Mouse (Mus musculus): Measurements from ENCODE around the gene Tbx1.
A peak's percentile ranks its signal among the peaks of the same experiment; 100 is the strongest.

Gene Tbx1

DNA sequence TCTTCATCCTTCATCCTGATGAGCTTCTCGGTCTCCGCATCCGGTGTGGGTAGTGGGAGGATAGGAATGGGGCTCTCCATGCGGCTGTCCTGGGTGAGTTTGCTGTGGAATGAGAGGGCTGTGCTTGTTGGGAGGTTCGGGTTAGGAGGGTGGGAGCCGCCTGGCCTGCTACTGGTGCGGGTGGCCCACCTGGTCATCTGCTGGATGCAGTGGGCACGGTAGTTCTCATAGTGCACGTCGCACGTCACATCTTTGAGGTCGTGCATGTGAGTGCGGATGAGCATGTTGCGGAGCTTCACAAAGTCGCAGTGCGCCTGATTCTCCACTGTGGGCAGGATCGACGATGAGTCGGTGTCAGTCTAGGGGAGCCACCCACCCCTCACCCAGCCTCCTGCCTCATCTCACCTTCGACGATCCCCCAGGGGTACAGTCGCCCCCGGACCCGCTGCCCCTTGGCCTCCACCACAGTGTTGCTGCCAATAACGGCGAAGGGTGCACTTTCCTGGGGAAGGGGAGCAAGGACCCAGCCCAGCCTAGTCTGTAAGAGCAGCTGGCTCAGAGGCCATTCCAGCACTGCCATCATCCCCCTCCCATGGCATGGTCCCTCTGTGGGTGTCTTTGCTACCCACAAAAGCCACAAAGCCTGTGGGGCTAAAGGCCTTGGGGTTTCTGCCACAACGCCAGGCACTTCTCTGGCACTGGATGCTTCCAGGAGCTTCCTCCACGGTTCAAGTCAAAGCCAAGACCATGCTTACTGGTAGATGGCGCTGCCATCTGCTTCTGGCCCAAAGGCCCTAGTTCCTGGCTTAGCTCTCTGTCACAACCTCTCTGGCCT is 32.7 kb upstream of the Tbx1 start:
- DNase-seq (ENCODE audit: low spot score), result no peak

DNA sequence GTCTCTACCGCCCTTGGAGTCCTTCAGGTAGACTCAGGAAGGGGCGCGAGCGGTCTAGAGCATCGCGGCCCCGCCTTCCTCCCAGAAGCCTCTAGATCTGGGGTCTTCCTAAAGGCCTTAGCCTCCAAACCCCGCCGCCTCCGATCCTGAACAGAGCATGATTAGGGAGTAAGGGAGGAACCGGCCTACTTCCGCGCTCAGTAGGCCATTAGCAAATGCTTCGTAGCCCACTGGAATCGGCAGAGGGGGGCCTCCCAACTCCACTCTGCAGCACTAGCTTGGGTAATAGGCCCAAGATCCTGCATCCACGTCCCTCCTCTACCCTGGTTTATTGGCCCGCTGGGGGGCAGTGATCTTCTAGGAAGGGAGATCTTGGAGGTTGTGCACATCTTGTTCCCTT is 31.5 kb upstream of the Tbx1 start, which contains the start of gene Gp1bb:
Gene Gp1bb, minus strand, starts transcription at position 385 of the 400 bp plus-strand sequence.
- no peak for DNase-seq (ENCODE audit: low spot score)

GRCm38 (mm10) chr16:18621362-18622001 is 31.0 kb upstream of the Tbx1 start:
- DNase-seq (ENCODE audit: low spot score), result no peak

DNA sequence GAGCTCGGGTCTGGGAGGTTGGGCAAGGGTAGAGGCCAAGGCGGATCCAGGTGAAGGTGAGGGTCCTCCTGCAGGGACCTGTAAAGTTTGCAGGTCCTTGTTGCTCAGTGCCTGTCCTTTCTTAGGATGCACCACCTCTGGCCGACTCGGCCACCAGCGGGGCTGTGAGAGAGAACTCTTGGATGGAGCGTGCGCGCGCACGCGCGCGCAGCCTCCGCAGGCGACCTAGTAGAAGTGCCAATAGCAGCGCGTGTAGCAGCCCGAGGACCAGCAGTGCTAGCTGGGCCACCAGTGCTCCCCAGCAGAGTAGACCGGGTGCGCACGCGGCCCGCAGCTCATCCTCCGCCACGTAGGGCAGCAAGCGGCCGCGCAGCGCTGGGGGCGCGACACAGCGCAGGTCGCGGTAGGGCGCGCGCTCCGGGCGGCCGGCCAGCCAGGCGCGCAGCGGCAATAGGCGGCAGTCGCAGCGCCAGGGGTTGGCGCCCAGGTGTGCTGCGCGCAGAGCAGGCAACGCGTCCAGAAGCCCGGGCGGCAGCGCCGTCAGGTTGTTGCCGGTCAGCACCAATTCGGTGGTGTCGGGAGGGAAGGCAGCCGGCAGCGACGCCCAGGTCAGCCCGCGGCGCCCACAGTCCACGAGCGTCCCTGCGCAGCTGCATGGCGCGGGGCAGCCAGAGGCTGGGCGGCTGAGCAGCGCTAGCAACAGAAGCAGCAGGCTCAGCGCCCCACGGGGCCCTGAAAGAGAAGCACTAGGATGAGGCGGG is 30.3 kb upstream of the Tbx1 start:
- no peak for DNase-seq (ENCODE audit: low spot score)

- DNase-seq (ENCODE audit: low spot score), result no peak
Measured at GRCm38 (mm10) chr16:18620201-18620600, 29.7 kb upstream of the Tbx1 start.

GRCm38 (mm10) chr16:18619110-18619509 is 28.6 kb upstream of the Tbx1 start:
- DNase-seq (ENCODE audit: low spot score), result no peak

DNA sequence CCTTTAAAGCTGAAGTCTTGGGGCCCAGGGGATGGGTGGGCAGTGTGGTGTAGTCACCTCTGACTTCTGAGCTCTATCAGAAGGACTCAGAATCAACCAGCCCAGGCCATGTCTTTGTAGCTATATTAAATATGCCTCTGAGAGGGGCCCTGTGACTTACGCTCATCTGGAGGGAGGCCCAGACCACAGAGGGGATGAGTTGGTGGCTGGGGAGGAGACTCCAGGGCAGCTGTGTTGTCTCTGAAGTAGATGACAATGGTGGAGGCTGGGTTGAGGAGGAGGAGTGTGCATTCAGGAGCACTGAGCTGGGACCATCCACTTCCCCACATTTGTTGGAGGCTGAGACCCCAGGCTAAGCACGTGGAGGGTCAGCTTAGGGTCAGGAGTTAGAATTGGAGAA is 27.8 kb upstream of the Tbx1 start:
- DNase-seq (ENCODE audit: low spot score), result no peak

- peak; percentile 86 for DNase-seq (ENCODE audit: low spot score)
Measured at GRCm38 (mm10) chr16:18617370-18618065, 27.0 kb upstream of the Tbx1 start.

- DNase-seq (ENCODE audit: low spot score), result no peak
Measured at GRCm38 (mm10) chr16:18613301-18613700, 22.8 kb upstream of the Tbx1 start.

GRCm38 (mm10) chr16:18611752-18612151 is 21.3 kb upstream of the Tbx1 start:
- DNase-seq (ENCODE audit: low spot score), result no peak

DNA sequence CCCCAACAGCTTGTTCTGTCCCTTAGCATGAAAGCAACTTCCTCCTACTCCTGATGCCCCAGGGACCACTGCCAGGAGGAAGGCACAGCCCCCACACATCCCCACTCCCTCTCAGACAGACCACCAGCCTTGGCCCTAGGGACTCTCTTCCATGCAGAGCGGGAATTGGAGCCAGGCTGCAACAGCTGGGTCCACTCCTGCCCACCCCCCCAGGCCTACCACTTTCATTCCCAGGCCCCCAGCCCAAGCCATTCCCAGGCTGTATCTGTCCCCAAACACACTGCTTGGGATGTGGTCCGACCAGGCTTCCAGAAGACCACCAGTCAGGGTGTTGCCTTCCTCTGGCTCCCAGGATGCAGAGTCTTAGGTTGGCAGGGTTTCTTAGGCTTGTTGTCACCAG is 18.6 kb upstream of the Tbx1 start:
- DNase-seq (ENCODE audit: low spot score), result no peak

DNA sequence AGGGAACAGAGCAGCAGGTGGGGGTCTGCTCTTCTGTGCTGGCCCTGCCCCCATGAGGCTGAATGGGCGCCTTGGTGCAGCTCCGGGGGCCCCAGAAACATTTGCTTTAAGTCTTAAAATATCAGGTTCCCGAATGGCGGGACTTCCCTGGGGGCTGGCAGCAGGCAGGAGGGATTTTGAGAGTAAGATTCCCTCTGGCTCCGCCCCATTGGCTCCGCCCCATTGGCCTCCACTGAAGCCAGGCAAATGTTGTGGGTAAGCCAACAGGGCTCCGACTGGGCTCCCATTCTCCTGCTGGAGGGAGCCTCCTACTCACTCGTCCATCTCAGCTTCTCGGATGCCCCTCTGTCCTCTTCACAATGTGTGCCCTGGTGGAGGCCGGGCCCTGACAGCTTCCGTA is 17.8 kb upstream of the Tbx1 start:
- peak; percentile 43 for DNase-seq (ENCODE audit: low spot score)

DNA sequence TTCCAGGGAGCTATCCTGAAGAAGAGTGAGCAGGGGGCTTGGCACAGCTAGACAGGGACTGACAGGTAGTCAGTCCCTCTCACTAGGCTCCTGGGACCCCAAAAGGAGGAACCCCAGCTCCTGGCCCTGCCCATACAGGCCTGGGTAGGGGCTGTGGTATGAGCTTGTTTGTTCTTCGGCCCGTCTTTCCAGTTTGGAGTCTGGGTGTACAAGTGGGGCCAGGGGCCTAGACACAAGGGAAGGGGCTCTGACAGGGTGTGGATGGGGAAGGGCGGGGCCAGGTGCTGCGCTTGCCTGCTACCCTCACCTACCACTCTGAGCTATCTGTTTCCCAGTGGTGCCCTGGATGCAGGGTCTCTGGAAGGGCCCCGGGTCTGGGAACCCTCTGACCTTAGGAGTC is 15.2 kb upstream of the Tbx1 start:
- no peak for DNase-seq (ENCODE audit: low spot score)

GRCm38 (mm10) chr16:18604267-18604701 is 13.8 kb upstream of the Tbx1 start:
- DNase-seq (ENCODE audit: low spot score), result no peak

- DNase-seq (ENCODE audit: low spot score), result no peak
Measured at GRCm38 (mm10) chr16:18601447-18601846, 11.0 kb upstream of the Tbx1 start.

DNA sequence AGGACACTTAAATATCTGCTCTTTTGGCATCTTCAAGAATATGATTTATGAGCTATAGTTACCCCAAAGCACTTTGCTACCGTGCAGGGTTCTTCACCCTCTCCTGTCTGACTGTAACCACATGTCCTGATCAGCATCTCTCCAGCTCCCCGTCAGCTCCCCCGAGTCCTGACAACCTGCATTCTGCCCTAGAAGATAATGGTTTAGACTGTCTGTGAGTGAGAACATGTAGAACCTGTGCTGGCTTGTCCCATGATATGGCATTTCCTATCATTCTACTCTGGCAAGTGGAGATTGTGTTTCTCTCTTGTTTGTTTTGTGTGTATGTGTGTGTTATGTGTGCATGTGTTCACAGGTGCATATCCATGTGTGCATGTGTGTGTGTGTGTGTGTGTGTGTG is 7.5 kb upstream of the Tbx1 start:
- no peak for DNase-seq (ENCODE audit: low spot score)

GRCm38 (mm10) chr16:18596255-18596654 is 5.8 kb upstream of the Tbx1 start:
- no peak for DNase-seq (ENCODE audit: low spot score)

DNA sequence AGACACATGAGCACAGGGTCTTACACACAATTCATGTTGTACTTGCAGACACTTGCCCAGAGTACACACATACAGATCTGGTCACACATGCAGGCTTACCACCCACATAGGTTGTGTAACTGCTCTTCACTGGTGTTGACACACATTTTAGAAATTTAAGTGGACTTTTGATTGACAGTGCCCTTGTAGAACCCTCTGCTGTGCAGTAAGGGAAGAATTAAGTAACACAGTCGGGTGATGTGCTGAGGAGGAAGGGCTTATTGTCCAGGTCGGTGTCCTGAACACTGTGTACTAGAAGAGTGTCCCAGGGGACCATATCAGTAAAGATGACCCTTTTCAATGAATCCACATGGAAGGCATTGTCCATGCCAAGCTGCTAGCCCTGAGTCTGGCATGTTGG is 3.5 kb upstream of the Tbx1 start:
- no peak for DNase-seq (ENCODE audit: low spot score)

GRCm38 (mm10) chr16:18591047-18592018 is 862 bp upstream of the Tbx1 start:
- no peak for DNase-seq (ENCODE audit: low spot score)

DNA sequence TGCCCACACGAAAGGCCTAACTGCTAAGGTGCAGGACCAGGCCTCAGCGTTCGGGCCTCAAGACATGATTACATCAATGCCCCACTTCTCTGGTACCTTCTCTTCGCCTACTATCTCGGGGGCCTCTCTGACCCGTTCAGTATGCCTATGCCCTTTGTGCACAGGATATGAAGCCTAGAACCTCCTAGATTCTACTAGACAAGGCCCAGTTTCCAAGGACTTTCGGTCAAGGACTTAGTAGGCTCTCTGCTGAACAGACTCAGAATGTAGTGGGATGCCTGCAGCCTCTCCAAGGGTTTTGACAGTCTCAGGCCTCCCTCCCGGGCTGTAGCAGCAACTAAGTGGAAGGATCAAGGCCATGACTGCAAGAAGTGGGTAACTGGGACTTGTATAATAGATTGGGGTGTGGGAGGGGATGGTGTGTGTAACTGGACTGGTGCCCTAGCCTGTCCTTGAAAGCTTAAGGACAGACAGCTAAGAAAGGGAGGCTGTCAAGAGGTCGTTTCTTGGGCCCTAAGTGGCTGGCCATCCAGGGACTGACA is 1.3 kb downstream of the Tbx1 start:
- DNase-seq (ENCODE audit: low spot score), result no peak

DNA sequence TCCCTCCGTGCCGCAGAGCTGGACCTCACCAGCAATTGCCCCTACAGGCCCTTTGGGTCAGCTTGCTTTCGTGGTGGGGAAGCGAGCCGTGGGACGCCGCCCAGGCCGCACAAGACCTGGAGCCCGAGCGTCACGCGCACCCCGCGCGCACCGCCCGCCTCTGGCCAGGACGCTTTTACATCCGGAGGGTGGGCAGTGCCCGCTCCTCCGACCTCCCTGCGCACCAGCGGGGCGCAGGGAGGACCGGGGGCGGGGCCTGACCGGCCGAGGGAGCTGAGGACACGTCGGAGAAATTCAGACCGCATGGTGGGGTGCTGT is 1.8 kb downstream of the Tbx1 start:
- no peak for DNase-seq (ENCODE audit: low spot score)
